Mouse (Mus musculus) liver, postnatal 0 days (tissue): ENCODE results near the gene Cyb561.

Experiments
- CTCF ChIP-seq: sonication (generic); IDR thresholded peaks from 2 replicates; pipeline ENCODE4 v1.5.1; 2016; ENCODE audit warnings: antibody characterized with exemption, low read depth
- EP300 ChIP-seq: IDR thresholded peaks from 2 replicates; pipeline ENCODE4 v1.6.1; 2016; ENCODE audit warnings: antibody characterized with exemption, low read depth, mild to moderate bottlenecking

- TF ChIP-seq CTCF (no peak), EP300 (no peak)
Measured at GRCm38 (mm10) chr11:105994375-105994774, 41.2 kb upstream of the Cyb561 start, which contains the start of gene Ace3.
